Mouse (Mus musculus) lung, adult 2 months (tissue): ENCODE results near the gene Sgpp2. TPM values are rescaled to one million over a fixed set of nuclear protein-coding genes. Genes with fewer than 3 reads are reported as not detected.
A peak's percentile ranks its signal among the peaks of the same experiment; 100 is the strongest.

Source experiments
- DNase-seq: peaks from one replicate; pipeline ENCODE4 v3.0.0; 2022
- H3K4me1 ChIP-seq: fragments of 200-500 bp; 2 replicates; pipeline ENCODE4 v1.6.1; 2011; ENCODE audit warnings: low read length; ENCODE audit not compliant: control insufficient read depth, insufficient read depth
- H3K4me3 ChIP-seq: fragments of 200-500 bp; replicated peaks from 2 replicates; pipeline ENCODE3; 2011; ENCODE audit warnings: low read depth, mild to moderate bottlenecking, control low read depth, low read length; ENCODE audit errors: extremely low read depth
- CTCF ChIP-seq: fragments of 200-500 bp; IDR thresholded peaks from 2 replicates; pipeline ENCODE4 v1.5.1; 2011; ENCODE audit warnings: mild to moderate bottlenecking, low read length, control low read depth; ENCODE audit not compliant: insufficient read depth
- POLR2A ChIP-seq: fragments of 200-500 bp; IDR thresholded peaks from 2 replicates; pipeline ENCODE4 v1.6.1; 2011; ENCODE audit warnings: low read depth, mild to moderate bottlenecking, control low read depth, low read length, borderline replicate concordance; ENCODE audit errors: extremely low read depth
- WGBS: fragments of 180-500 bp; shearing (Covaris S2); methylation state at CpG from one replicate; pipeline ENCODE4 v1.1.7; 2018; 5-methylcytosine and 5-hydroxymethylcytosine counted together
- polyA plus RNA-seq: library from polyadenylated mRNA; depleted of rRNA; stranded (reverse); fragments of >200 nt; gene quantifications from 2 replicates; pipeline ENCODE4 v1.2.3, GENCODE M21; 2012; rRNA removed

Gene Sgpp2
- polyA plus RNA-seq, 1 experiment: 33.7 TPM

- Histone ChIP-seq H3K4me3 (no peak overlapping the region), H3K4me1 (no peaks in the 10 kb centered on the region; the same call in 1 of the 2 replicates)
- no peak for DNase-seq
- WGBS: 95% methylated on average over 6 of the region's 6 CpGs
- TF ChIP-seq CTCF: no peak
- TF ChIP-seq POLR2A: no peak
These were observed 142.4 kb downstream of the Sgpp2 start for GRCm38 (mm10) chr1:78452544-78452943.

- no peaks in the 10 kb centered on the region for H3K4me1 ChIP-seq
- TF ChIP-seq POLR2A (no peak), CTCF (no peak)
- WGBS: 94% methylated on average over 8 of the region's 8 CpGs
- H3K4me3 ChIP-seq: no peak overlapping the region
- DNase-seq: no peak
These were observed 143.7 kb downstream of the Sgpp2 start for GRCm38 (mm10) chr1:78453886-78454285.

GRCm38 (mm10) chr1:78454659-78455058 lies 144.5 kb downstream of the Sgpp2 start:
- TF ChIP-seq POLR2A (no peak), CTCF (peak; percentile 45)
- H3K4me1 ChIP-seq: no peaks in the 10 kb centered on the region
- no peak for DNase-seq
- H3K4me3 ChIP-seq: no peak overlapping the region
- 37% methylated on average over 7 of the region's 7 CpGs for WGBS

Other genes with a start within 250 kb of the Sgpp2 start
- gene Pax3, start 113.2 kb upstream of the Sgpp2 start, polyA plus RNA-seq: not detected in 2 replicates
- 7.8 and 13.6 TPM in 2 replicates for gene Farsb, start 178.6 kb downstream of the Sgpp2 start, polyA plus RNA-seq
- 1.2 and 1.6 TPM in 2 replicates for gene Mogat1, start 200.6 kb downstream of the Sgpp2 start, polyA plus RNA-seq
- gene BC035947, start 201.8 kb downstream of the Sgpp2 start, polyA plus RNA-seq: 0.03 and 0.04 TPM in 2 replicates